Comparison of ENCODE assay signal across 15 mouse cellular contexts in genomic region chr8:99166966-99167365, GRCm38 (mm10).
"Had no signal": no experiment of that assay in that cellular context is flagged by ENCODE, and none has a peak within 500 bp of the region (broad histone marks: within the 10 kb centered on the region; RNA-seq: fewer than 3 reads in every experiment).

No protein-coding gene starts in this region.

- H3K9ac ChIP-seq: neural tube, embryonic 12.5 days; neural tube, embryonic 13.5 days; neural tube, embryonic 15.5 days; stomach, embryonic 15.5 days had no signal

- H3K4me1 ChIP-seq: neural tube, embryonic 12.5 days; neural tube, embryonic 13.5 days; neural tube, embryonic 15.5 days; stomach, embryonic 15.5 days had no signal

- H3K4me2 ChIP-seq: neural tube, embryonic 12.5 days; neural tube, embryonic 13.5 days; neural tube, embryonic 15.5 days; stomach, embryonic 15.5 days had no signal

- H3K4me3 ChIP-seq: neural tube, embryonic 12.5 days; neural tube, embryonic 13.5 days; neural tube, embryonic 15.5 days; stomach, embryonic 15.5 days had no signal

- DNase-seq: retina, postnatal 1 day; right cerebral cortex, adult 18-20 months; right cerebral cortex, postnatal 14 days; right cerebral cortex, postnatal 25 days; spleen, adult 18-20 months; thymus, adult 18-20 months; thymus, adult 2 months; thymus, postnatal 14 days; thymus, postnatal 36 days; thymus, postnatal 4 days had no signal

- H3K9me3 ChIP-seq: neural tube, embryonic 12.5 days; neural tube, embryonic 13.5 days; neural tube, embryonic 15.5 days; stomach, embryonic 15.5 days had no signal

- H3K27me3 ChIP-seq: neural tube, embryonic 12.5 days; neural tube, embryonic 13.5 days; neural tube, embryonic 15.5 days; stomach, embryonic 15.5 days had no signal

- H3K27ac ChIP-seq: neural tube, embryonic 12.5 days; neural tube, embryonic 13.5 days; neural tube, embryonic 15.5 days; stomach, embryonic 15.5 days; stomach, postnatal 0 days had no signal

- H3K36me3 ChIP-seq: neural tube, embryonic 12.5 days; neural tube, embryonic 13.5 days; neural tube, embryonic 15.5 days; stomach, embryonic 15.5 days had no signal
